Mouse (Mus musculus): ENCODE data around the gene Fads2.

The Fads2 gene

DNA sequence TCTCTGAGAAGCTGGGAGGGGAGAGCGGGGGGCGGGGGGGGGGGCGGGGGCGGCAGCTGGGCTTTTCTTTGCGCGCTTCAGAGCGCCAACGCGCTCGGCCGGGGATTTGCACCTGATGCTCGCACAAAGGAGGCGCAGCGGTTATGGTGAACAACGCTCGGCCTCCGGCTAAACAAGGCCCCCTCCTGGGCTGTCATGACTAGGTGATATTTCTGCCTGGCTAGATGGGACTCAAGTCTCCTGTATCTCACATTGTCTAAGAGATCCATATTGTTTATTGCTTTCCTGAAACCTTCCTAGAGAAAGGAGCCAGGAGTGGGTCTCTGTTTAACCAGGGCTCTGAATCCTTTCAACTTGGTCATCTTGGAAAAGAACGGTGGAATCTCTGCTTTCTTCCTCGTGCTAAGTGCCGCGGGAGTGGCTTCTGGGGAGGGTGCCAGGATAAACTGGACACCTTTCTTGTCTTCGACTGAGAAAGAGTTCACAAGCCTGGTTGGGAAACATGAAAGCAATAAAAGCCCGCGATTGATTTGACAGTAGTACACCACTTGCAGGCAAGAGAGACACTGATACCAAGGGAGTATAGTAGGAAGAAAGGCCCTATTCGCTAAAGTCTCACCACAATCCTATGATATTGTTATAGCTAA is 631 bp upstream of the Fads2 start:
- no peak for DNase-seq (ENCODE audit: low read depth, low spot score)

DNA sequence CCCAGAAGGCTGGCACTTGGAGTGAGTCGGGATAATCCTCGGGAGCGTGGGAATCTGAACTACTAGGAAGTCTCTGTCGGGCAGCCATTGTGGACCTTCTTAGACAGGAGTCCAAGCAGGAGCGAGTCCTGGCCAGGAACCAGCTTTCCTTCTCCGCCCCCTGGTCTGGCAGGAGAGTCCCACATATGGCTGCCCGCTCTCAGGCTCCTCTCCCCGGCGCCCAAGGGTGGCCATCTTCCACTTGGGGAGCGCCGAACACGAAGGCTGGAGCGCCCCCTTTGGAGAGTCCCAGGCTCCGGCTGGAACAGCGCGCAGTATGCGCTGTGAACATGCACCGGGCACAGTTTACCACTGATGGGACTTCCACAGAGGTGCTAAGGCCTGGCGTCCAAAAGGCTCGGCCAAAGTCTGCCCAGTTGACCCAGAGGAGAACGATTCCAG is 895 bp downstream of the Fads2 start:
- peak; percentile 77 for DNase-seq (ENCODE audit: low read depth, low spot score)

DNA sequence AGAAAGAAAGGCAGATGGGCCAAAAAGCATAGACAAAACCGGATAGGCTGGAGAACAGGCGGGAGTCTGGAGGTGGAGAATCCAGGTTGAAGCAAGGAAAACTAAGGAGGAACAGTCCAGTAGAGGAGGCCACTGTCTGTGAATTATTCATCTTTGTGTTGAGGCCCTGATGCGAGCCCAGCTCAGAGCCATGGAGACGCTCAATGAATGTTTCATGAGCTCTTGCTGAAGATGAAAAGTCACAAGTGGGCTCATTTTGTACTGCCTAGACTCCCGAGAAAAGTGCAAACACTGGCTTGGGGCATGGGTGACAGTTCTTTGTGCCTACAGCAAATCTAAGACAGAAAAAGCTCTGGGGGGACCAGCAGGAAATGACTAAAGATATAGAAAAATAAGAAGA is 3.7 kb downstream of the Fads2 start:
- DNase-seq (ENCODE audit: low read depth, low spot score) = no peak

DNA sequence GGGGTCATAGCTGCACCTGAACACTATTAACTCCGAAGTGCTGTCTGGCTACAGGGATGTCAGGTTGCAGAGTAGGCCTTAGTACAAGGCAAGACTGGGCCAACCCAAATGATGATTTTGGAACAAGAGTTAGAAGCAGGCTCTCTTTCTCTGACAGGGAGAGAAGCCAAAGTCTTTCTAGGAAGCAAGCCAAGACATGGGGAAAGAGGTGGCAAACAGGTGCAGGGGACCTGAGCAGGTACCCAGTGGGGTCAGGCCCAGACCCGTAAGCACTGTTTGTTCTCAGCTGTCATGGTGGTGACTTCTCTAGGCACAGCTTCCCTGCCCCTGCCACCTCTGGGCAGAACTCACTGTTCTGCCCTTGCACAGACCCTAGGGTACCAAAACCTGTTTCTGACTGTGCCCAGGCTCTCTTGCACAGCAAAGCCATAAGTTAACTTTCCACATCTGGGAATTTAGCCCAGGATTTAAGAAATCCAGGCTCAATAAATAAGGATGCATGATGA is 5.1 kb downstream of the Fads2 start:
- no peak for DNase-seq (ENCODE audit: low read depth, low spot score)

DNA sequence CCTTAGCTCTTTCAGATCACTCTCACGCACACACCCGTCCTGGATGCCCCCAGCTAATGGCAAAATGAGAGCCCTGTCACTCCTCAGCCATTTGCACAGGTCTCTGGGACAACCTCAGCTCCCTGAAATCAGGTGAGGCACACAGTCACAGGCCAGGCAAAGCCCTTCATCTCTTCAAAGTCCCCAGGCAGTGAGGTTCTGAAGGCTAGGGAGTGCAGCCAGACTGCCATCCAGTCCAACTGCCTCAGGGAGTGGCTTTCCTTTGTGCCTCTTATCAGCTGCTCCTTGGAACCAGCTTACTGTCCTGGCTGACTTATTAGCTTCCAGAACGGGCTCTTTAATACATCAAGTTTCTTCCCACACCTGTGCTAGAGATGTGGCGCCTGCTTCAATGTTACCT is 6.9 kb downstream of the Fads2 start:
- DNase-seq (ENCODE audit: low read depth, low spot score) = no peak

DNA sequence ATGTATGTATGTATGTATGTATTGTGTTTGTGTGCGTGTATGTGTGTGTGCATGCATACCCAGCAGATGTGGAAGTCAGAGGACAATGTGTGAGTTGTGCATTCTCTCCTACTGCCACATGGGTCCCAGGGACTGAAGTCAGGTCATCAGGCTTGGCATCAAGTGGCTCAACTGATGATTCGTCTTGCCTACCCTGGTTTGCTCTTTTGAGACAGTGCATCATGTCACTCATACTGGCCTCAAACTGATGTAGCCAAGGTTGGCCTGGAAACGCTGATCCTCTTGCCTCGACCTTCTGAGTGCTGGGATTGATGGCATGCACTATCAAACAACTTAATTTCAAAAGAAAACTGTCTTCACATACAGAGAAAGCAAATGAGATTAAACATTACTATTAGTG is 7.7 kb downstream of the Fads2 start:
- DNase-seq (ENCODE audit: low read depth, low spot score) = no peak

DNA sequence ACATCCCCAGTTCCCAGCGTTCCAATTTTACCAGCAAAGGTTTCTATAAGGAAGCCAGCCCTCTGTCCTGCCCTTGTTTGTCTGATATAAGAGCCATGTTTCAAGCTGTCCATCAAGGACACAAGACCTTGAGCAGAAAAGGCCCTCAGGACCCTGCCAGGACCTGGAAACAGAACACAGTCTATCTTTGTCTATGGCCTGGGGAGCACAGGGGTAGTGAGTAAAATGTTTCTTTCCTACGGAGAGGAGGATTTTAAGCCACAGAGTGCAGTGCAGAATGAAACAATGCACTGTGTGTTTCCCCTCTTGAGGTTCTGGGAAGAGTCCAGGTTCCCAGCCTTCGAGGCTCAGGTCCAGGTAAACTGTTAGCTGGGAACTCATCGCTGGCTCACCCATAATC is 14.6 kb downstream of the Fads2 start:
- no peak for DNase-seq (ENCODE audit: low read depth, low spot score)

DNA sequence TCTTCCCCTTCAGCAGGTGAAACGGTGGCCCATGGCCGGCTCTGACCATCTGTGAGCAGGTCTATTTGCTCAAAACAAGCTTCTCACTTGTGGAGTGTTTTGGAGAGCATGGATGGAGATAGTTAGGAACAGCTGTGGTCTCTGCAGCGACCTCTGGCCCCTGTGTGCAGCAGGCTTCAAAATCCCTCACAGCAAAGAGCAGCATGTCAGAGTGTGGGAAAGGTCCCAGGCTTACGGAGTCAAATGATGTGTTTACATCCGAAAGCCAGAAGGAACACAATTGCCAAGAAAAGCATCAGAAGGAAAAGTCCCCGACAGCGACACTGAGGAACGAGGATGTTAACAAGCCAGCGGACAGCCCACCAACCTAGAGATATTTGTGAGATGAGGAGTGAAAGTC is 16.1 kb downstream of the Fads2 start:
- DNase-seq (ENCODE audit: low read depth, low spot score) = no peak

DNA sequence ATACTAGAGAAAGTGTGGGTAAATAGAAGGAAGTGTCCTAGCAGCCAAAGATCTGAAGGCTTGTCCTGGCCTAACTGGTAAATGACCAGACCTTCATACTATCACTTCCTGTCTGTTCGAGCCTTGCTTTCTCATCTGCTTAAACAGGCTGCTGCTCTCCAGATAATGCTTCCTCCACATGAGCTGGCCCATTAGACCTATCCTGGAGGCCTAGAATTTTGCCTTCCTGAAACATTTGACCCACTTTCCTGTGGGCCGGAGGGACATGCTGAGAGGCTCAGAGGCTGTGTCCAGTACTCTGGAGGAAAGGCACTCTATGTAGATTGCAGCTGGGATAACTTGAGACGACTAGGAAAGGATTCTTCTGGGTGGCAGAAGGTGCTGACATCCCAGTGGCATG is 19.4 kb downstream of the Fads2 start:
- no peak for DNase-seq (ENCODE audit: low read depth, low spot score)

DNA sequence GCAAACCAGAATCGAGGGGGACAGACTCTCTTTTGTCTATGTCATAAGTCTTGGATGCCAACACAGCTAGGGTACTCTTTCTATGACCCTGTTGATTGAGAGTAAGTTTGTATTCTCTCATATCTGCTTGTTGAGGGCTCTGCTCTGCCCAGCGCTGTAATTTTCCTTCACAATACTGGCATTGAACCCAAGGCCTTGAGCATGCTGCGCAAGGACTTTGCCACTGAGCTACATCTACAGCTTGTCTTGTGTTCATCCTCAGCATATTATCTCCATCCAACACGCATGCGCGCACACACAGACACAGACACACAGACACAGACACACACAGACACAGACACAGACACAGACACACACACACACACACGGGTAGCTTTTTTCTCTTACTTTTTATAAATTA is 21.2 kb downstream of the Fads2 start:
- DNase-seq (ENCODE audit: low read depth, low spot score) = no peak

DNA sequence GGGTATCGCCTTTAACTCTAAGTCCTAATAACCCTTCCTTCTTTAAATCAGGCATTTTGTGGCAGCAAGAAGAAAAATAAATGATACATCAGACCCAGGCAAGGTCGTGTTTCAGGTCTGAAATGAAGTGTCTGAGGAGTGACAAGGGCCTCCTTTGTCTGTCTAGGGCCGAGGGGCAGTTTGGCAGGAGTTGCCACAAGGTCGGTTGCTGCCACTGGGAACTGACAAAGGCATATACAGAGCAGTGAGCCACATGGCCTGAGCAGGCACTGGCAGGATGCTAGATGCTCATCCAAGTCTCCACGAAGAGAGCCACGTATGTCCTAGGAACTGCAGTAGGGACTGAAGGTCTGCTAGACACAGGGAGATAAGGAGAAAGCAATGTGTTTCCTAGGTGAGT is 23.2 kb downstream of the Fads2 start:
- no peak for DNase-seq (ENCODE audit: low read depth, low spot score)

DNA sequence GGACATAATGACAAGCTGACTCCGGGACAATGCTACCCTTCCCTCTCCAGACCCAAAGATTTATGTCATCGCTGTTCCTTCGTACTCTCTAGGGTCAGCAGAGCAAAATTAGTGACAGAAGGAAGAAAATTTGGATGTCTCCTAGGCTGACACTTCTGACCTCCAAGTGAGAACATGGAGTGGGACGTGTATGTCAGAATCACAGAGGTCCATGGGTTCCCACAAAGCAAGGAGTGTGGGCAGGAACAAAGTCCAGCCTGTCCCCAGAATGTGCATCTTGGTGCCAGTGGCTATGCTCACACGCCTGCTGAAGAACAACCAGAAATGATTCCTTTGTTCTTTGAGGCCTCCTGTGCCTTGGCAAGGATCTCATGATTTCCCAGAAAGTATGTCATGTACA is 28.4 kb downstream of the Fads2 start:
- DNase-seq (ENCODE audit: low read depth, low spot score) = no peak

DNA sequence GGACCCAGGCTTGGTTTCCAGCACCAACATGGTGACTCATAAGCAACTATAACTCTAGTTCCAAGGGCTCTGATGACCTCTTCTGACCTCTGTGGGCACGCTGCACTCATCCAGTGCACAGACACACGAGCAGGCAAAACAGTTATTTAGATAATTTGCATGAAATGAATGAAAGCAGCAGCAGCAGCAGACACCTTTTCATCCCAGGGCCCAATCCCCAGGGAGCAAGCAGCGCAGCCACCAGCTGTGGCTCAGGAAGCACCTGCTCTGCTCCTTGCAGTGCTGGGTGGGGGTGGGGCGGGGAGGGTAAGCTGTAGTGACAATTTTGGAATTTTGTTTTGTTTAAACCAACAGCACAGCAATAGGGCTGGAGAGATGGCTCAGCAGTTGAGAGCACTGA is 29.7 kb downstream of the Fads2 start:
- peak; percentile 34 for DNase-seq (ENCODE audit: low read depth, low spot score)

DNA sequence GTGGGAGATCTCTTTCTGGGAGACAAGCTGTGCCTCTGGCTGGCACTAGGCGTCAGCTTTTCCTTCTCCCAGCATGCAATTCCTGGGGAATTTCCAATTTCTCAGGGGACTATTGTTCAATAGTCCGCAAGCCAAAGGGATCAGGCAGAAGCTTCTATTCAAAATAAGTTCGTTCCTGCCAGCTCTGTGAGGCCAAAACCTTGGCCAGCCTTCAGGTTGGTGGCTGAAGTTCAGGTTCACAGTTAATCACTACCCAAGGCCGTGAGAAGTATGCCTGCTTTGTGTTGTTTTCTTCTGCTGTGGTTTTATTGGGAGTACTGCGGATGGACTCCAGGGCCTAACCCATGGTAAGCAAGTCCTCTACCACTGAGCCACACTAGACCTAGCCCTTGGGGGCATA is 30.4 kb downstream of the Fads2 start:
- no peak for DNase-seq (ENCODE audit: low read depth, low spot score)

DNA sequence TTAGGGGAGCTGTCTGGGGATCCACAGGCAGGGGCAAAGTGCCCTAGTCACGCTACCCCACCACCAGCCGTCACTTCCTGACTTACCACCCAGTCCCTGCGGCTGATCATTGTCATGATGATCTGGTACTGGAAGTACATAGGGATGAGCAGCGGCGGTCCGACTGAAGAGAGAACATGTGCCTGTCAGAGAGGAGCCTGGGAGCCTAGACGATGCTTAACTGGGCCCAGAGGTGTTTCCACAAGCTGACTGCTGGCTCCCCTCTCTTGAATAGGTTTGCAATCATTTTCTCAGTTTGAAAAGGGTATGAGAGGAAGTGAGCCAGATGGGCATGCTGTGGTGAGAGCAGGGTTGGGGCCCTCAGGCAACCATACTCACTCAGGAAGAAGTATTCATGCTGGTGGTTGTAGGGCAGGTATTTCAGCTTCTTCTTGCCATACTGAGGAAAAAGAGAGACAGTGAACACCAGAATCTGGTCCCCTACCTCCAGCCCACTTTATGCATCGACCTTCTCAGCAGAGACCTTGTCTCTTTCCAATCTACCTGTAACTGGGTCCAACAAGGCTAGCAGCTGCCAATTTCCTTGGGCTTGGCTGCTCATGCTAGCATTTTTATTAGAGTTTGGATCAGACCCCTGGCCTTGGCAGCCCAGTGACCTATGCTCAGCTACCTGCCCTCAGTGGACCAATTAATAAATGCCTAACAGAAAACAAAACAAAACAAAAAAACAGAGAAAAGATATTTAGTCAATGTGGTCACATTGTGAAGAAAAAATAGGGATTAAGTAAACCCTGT is 31.2 kb downstream of the Fads2 start:
- no peak for DNase-seq (ENCODE audit: low read depth, low spot score)

DNA sequence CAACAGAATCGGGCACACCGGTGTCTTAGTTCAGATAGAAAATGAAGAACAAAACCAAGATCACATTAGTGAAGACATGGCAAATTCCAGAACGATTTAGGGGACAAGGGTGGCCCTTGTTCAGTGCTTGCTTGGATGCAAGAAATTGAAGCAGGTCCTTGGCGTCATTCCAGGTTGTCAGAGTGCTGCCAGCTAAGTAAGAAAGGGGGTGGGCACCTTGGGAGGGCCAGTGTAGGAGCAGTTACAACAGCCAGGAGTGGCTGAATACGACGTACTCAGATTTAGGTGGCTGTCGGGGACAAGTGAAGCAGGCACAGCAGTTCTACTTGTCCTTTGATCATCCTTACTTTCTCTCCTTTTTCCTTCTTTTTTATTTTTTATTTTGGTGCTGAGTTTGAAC is 33.8 kb downstream of the Fads2 start:
- no peak for DNase-seq (ENCODE audit: low read depth, low spot score)

DNA sequence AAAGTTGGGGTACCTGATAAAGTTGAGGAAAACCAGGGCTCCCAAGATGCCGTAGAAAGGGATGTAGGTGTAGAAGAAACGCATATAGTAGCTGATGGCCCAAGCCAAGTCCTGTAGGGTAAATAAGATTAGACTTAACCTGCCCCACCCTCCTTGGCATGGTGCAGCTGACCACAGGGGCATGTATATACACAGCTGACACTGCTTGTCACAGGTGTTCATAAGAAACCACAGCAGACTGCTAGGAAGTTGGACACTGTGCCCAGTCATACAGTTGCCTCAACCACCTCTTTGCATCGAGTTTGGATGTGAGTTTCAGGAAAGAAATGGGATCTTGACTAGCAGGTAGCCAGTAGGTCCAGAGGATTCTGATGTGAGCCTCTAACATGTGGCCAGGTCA is 35.0 kb downstream of the Fads2 start:
- no peak for DNase-seq (ENCODE audit: low read depth, low spot score)

DNA sequence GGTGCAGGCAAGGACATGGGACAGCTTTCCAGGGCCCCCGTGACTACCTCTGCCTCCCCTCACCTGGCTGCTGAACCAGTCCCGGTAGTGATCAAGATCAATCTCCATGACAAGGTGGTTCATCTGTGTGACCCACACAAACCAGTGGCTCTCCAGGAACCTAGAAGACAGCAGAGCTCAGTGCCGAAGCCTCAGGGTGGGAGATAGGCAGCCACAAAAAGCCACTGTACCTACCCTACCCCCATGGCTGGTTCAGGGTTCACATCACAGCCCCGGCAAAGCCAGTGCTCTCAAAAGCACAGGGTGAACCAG is 35.4 kb downstream of the Fads2 start:
- no peak for DNase-seq (ENCODE audit: low read depth, low spot score)

DNA sequence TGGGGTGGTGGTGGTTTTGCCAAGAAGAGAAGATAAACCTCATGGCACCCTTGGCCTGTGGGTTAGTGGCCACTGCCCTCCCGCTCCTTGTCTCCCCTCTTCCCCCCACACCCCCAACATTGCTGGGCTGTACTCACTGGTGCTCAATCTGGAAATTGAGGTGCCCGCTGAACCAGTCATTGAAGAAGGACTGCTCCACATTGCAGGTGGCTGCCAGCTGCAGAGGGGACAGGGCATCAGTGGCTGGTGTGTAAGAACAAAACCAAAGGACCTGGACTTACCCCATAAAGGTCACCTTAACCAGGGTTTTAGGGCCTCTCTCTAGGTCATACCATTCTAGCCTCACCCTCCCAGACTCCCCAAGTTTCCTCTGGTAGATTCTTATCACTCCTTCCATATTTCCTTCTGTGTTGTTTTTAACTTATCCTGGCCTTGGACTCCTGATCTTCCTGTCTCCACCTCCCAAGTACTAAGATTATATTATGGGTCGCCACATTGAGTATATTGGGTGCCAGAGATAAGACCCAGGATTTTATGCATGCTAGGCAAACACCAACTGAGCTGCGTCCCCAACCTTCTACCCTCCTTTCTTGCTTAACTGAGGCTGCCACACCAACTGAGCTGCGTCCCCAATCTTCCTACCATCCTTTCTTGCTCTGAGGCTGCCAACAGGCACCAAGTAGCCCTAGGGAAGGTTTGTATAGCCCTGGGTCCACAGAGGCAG is 35.9 kb downstream of the Fads2 start:
- DNase-seq (ENCODE audit: low read depth, low spot score) = no peak

DNA sequence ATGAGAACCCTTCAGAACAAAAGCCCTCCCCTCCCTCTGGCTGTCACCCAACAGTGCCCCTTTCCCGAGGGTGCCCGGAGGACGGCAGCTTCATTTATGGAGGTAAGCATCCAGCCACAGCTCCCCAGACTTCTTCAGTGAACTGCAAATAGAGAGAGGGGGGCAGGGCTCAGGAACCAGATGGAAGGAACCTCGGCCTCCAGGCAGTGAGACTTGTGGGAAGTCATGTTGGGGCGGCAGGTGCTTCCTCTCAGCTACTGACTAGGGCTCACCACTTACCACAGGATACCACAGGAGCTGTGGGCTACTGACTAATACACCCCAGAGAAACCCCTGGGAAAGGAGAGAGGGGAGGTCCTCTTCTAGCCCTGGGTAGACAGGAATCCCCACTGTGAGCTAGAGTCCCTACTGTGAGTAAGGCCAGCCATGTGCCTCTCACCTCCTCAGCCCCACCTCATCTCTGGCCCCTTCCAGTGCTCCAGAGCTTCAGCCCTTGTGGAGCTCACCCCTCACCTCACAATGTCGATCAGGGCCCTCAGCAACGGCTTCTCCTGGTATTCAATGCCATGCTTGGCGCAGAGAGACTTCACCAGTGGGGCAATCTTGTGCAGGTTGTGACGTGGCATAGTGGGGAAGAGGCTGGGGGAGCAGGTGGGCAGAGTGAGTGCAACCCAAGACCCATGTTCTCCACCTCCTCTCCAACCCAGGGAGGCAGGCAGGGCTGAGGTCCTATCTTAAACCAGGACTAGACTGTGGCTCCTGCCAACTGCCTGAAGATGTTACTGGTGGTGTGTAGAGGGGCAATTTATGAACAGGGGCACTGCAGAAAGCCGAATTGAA is 37.2 kb downstream of the Fads2 start:
- DNase-seq (ENCODE audit: low read depth, low spot score) = no peak

DNA sequence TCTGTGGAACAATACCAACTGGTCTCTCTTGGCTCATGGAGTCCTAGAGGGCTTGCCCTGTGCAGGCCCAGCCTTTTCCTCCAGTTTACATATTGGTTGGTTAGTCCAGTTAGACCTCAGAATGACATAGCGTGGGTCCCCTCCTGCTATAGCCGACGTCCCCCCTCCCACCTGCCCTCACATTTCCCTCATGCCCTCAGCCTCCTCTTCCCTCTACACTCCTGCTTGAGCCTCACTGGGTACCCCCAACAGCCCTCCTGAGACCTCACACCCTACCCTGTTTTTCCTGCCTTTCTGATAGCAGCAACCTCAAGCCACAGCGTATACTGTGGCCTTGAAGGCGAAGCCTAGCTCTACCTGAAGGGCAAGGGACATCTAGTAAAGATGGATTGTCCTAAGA is 38.7 kb downstream of the Fads2 start:
- no peak for DNase-seq (ENCODE audit: low read depth, low spot score)

DNA sequence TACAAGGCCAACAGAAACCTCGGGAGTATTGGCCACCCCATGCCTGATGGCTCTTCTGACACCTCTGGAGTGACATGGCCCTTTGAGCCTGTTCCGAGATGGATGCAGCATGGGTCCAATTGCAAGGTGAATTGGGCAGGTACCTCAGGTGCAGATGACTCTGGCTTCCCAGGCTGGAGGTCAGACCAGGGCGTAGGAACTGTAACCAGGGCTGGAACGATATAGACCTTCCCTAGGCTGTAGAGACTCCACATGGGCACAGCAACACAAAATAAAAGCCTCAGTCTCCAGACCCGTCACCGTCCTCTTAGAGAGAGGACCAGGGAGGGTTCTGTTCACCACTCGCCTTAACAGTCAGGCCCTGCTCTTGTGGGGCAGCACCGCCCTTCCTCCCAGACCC is 39.3 kb downstream of the Fads2 start:
- DNase-seq (ENCODE audit: low read depth, low spot score) = no peak

Data from mesoderm, embryonic 11.5 days (tissue).